Mouse (Mus musculus) midbrain, embryonic 12.5 days (tissue): ENCODE data around the gene Gm28551. TPM values are rescaled to one million over a fixed set of nuclear protein-coding genes. Genes with fewer than 3 reads are reported as not detected.
A peak's percentile ranks its signal among the peaks of the same experiment; 100 is the strongest.
"Not testable (repeated sequence)": the region's sequence is repeated elsewhere in the genome, so short reads cannot be mapped to it uniquely, and the experiment has no call there.

Source experiments
- ATAC-seq: fragments of 200-750 bp; cut with Nextera tagmentation; 2 replicates; pipeline ENCODE4 v1.8.0; 2017; ENCODE audit warnings: low read depth, moderate TSS enrichment, moderate library complexity; ENCODE audit not compliant: low FRiP score
- H3K27ac ChIP-seq: fragments of 300-500 bp; sonication (generic); replicated peaks from 2 replicates; pipeline ENCODE4 v1.5.1; 2016; ENCODE audit warnings: mild to moderate bottlenecking
- H3K27me3 ChIP-seq: fragments of 300-500 bp; sonication (generic); 2 replicates; pipeline ENCODE4 v1.6.1; 2016; ENCODE audit warnings: mild to moderate bottlenecking
- H3K36me3 ChIP-seq: fragments of 300-500 bp; sonication (generic); 2 replicates; pipeline ENCODE4 v1.6.1; 2016
- H3K4me1 ChIP-seq: fragments of 300-500 bp; sonication (generic); 2 replicates; pipeline ENCODE4 v1.6.1; 2016
- H3K4me2 ChIP-seq: fragments of 300-500 bp; sonication (generic); replicated peaks from 2 replicates; pipeline ENCODE4 v1.6.1; 2016; ENCODE audit warnings: mild to moderate bottlenecking, moderate library complexity
- H3K4me3 ChIP-seq: fragments of 300-500 bp; sonication (generic); 2 replicates; pipeline ENCODE4 v1.5.1; 2016; ENCODE audit warnings: mild to moderate bottlenecking
- H3K9ac ChIP-seq: fragments of 300-500 bp; sonication (generic); replicated peaks from 2 replicates; pipeline ENCODE4 v1.6.1; 2016; ENCODE audit warnings: mild to moderate bottlenecking, moderate library complexity
- H3K9me3 ChIP-seq: fragments of 300-500 bp; sonication (generic); 2 replicates; pipeline ENCODE4 v1.6.1; 2016; ENCODE audit warnings: mild to moderate bottlenecking
- WGBS: fragments of 180-500 bp; shearing (Covaris S2); methylation state at CpG from one replicate; pipeline ENCODE4 v1.1.7; 2016; 5-methylcytosine and 5-hydroxymethylcytosine counted together
- polyA plus RNA-seq: library from polyadenylated mRNA; unstranded; fragments of >200 nt; fragmentation: Nextera tagmentation; extraction: Ambion mirVana; gene quantifications from 2 replicates; pipeline ENCODE4 v1.2.1, GENCODE M21; 2016

The Gm28551 gene
- 1.2 and 1.6 TPM in 2 replicates for polyA plus RNA-seq

- H3K27me3 ChIP-seq, result no peaks in the 10 kb centered on the region
- peaks cover 8% of the 10 kb centered on the region for H3K4me1 ChIP-seq
- peak within 1 kb of the TSS; percentile 91 for H3K4me3 ChIP-seq
- H3K27ac ChIP-seq, result peak within 1 kb of the TSS; percentile 88
- WGBS, result under 1% methylated on average over 44 of the region's 44 CpGs
- H3K9ac ChIP-seq, result peak within 1 kb of the TSS; percentile 91
- peaks cover 19% of the 10 kb centered on the region for H3K36me3 ChIP-seq
- peak; percentile 100 for ATAC-seq
- 0 out of 2 replicates have a peak, but pooled peaks cover 4% of the 10 kb centered on the region for H3K9me3 ChIP-seq
- H3K4me2 ChIP-seq, result peak within 1 kb of the TSS; percentile 55
Measured at GRCm38 (mm10) chr1:53352327-53353261, at the start of gene Gm28551, which contains the start of the genes Asdurf and Asnsd1. Gene Gm28551, minus strand, starts transcription at chr1:53352667. Gene Asdurf, minus strand, starts transcription at chr1:53352619. Gene Asnsd1, minus strand, starts transcription at chr1:53352752.

GRCm38 (mm10) chr1:53393936-53394760 is 41.7 kb upstream of the Gm28551 start:
- not testable (repeated sequence) for ATAC-seq, H3K9me3 ChIP-seq, H3K4me1 ChIP-seq, H3K36me3 ChIP-seq, H3K27ac ChIP-seq, H3K4me3 ChIP-seq, H3K9ac ChIP-seq, H3K27me3 ChIP-seq
- WGBS, result 37% methylated on average over 21 of the region's 21 CpGs
- 0 out of 2 replicates have a peak overlapping the region, but pooled peaks have one; percentile 17 for H3K4me2 ChIP-seq

- no peak overlapping the region for H3K9ac ChIP-seq
- ATAC-seq, result no peak
- H3K27ac ChIP-seq, result no peak overlapping the region
- no peak overlapping the region for H3K4me3 ChIP-seq
- 0 out of 2 replicates have a peak, but pooled peaks cover 5% of the 10 kb centered on the region for H3K9me3 ChIP-seq
- H3K4me1 ChIP-seq, result no peaks in the 10 kb centered on the region
- WGBS, result 95% methylated on average over 13 of the region's 14 CpGs
- no peak overlapping the region for H3K4me2 ChIP-seq
- no peaks in the 10 kb centered on the region for H3K27me3 ChIP-seq
- H3K36me3 ChIP-seq, result no peaks in the 10 kb centered on the region
Measured at GRCm38 (mm10) chr1:53388762-53389161, 36.3 kb upstream of the Gm28551 start.

- 82% methylated on average over 6 of the region's 6 CpGs for WGBS
- H3K36me3 ChIP-seq, result no peaks in the 10 kb centered on the region
- H3K27ac ChIP-seq, result no peak overlapping the region
- no peak overlapping the region for H3K4me2 ChIP-seq
- no peak for ATAC-seq
- H3K4me1 ChIP-seq, result no peaks in the 10 kb centered on the region
- 0 out of 2 replicates have a peak, but pooled peaks cover 5% of the 10 kb centered on the region for H3K9me3 ChIP-seq
- H3K27me3 ChIP-seq, result no peaks in the 10 kb centered on the region
- no peak overlapping the region for H3K9ac ChIP-seq
- H3K4me3 ChIP-seq, result no peak overlapping the region
Measured at GRCm38 (mm10) chr1:53384085-53384688, 31.7 kb upstream of the Gm28551 start.

DNA sequence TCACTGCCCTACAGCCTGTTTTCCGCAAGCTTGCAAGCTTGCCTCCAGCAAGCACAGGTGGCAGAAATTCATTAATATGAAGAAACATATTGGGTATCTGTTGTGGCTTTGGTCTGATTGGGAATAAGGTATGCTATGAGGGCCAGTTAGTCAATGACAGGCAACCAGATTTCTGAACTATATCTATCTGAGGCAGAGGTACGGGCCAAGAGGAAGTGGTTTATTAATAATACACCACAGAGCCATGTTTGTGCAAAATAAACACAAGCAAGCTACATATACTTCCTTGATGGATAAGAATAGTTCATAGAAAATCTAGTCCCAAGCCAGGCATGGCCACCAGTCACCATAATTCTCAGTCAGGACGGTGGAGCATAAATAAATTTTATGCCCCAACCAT is 25.3 kb upstream of the Gm28551 start:
- H3K9ac ChIP-seq, result no peak overlapping the region
- no peaks in the 10 kb centered on the region for H3K27me3 ChIP-seq
- no peak for ATAC-seq
- no peaks in the 10 kb centered on the region for H3K9me3 ChIP-seq
- H3K4me2 ChIP-seq, result no peak overlapping the region
- no peaks in the 10 kb centered on the region for H3K36me3 ChIP-seq
- 66% methylated on average over 3 of the region's 3 CpGs for WGBS
- H3K4me3 ChIP-seq, result no peak overlapping the region
- no peak overlapping the region for H3K27ac ChIP-seq
- 0 out of 2 replicates have a peak, but pooled peaks cover 3% of the 10 kb centered on the region for H3K4me1 ChIP-seq

- not testable (repeated sequence) for H3K36me3 ChIP-seq
Measured at GRCm38 (mm10) chr1:53375965-53376364, 23.5 kb upstream of the Gm28551 start.

GRCm38 (mm10) chr1:53358988-53359387 is 6.5 kb upstream of the Gm28551 start:
- no peaks in the 10 kb centered on the region for H3K4me1 ChIP-seq
- H3K27ac ChIP-seq, result no peak overlapping the region
- H3K27me3 ChIP-seq, result no peaks in the 10 kb centered on the region
- H3K36me3 ChIP-seq, result no peaks in the 10 kb centered on the region
- no peak for ATAC-seq
- no peak overlapping the region for H3K4me3 ChIP-seq
- no peak overlapping the region for H3K4me2 ChIP-seq
- 0 out of 2 replicates have a peak, but pooled peaks cover 4% of the 10 kb centered on the region for H3K9me3 ChIP-seq
- no peak overlapping the region for H3K9ac ChIP-seq

More at GRCm38 (mm10) chr1:53375965-53376364, 23.5 kb upstream of the Gm28551 start:
- H3K4me1 ChIP-seq, H3K4me2 ChIP-seq, H3K27ac ChIP-seq, ATAC-seq, H3K27me3 ChIP-seq, H3K9ac ChIP-seq, H3K4me3 ChIP-seq, H3K9me3 ChIP-seq: not testable (repeated sequence)
- WGBS, result 89% methylated on average over 2 of the region's 2 CpGs

GRCm38 (mm10) chr1:53341071-53341470 is 11.4 kb downstream of the Gm28551 start:
- WGBS, result 95% methylated on average over 2 of the region's 2 CpGs
- Histone ChIP-seq H3K27ac (no peak overlapping the region), H3K4me2 (no peak overlapping the region), H3K9ac (no peak overlapping the region), H3K4me3 (no peak overlapping the region), H3K9me3 (peaks cover 12% of the 10 kb centered on the region; the same call in 1 of the 2 replicates), H3K27me3 (no peaks in the 10 kb centered on the region), H3K4me1 (no peaks in the 10 kb centered on the region), H3K36me3 (peaks cover 49% of the 10 kb centered on the region)
- no peak for ATAC-seq

DNA sequence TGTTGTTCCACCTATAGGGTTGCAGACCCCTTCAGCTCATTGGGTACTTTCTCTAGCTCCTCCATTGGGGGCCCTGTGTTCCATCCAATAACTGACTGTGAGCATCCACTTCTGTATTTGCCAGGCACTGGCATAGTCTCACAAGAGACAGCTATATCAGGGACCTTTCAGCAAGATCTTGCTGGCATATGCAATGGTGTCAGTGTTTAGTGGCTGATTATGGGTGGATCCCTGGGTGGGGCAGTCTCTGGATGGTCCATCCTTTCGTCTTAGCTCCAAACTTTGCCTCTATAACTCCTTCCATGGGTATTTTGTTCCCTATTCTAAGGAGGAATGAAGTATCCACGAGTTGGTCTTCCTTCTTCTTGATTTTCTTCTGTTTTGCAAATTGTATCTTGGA is 15.1 kb downstream of the Gm28551 start:
- not testable (repeated sequence) for H3K27me3 ChIP-seq, H3K4me3 ChIP-seq, H3K9ac ChIP-seq, H3K4me2 ChIP-seq, H3K4me1 ChIP-seq, H3K27ac ChIP-seq, ATAC-seq
- WGBS, result 62% methylated on average over 2 of the region's 2 CpGs
- peaks cover 12% of the 10 kb centered on the region for H3K9me3 ChIP-seq
- H3K36me3 ChIP-seq, result peaks cover 22% of the 10 kb centered on the region

- H3K9ac ChIP-seq, result no peak overlapping the region
- H3K36me3 ChIP-seq, result peaks cover 3% of the 10 kb centered on the region; the same call in 1 of the 2 replicates
- H3K4me3 ChIP-seq, result no peak overlapping the region
- no peak for ATAC-seq
- no peaks in the 10 kb centered on the region for H3K4me1 ChIP-seq
- peaks cover 2% of the 10 kb centered on the region for H3K9me3 ChIP-seq
- no peak overlapping the region for H3K27ac ChIP-seq
- no peaks in the 10 kb centered on the region for H3K27me3 ChIP-seq
- H3K4me2 ChIP-seq, result no peak overlapping the region
Measured at GRCm38 (mm10) chr1:53335465-53335864, 17.0 kb downstream of the Gm28551 start.

GRCm38 (mm10) chr1:53333527-53333926 is 18.9 kb downstream of the Gm28551 start:
- H3K4me1 ChIP-seq, H3K27me3 ChIP-seq, H3K4me2 ChIP-seq, H3K9ac ChIP-seq, ATAC-seq, H3K4me3 ChIP-seq, H3K9me3 ChIP-seq, H3K27ac ChIP-seq, H3K36me3 ChIP-seq: not testable (repeated sequence)
- WGBS, result 65% methylated on average over 5 of the region's 5 CpGs
